Mouse (Mus musculus) neural tube, embryonic 10.5 days (tissue): Measurements from ENCODE around the gene Rtraf.
"Not testable (repeated sequence)": the region's sequence is repeated elsewhere in the genome, so short reads cannot be mapped to it uniquely, and the experiment has no call there.

Experiments
- DNase-seq: peaks from one replicate; pipeline ENCODE4 v3.0.0-alpha.2; 2017; ENCODE audit warnings: low spot score; ENCODE audit errors: extremely low spot score

The Rtraf gene

DNA sequence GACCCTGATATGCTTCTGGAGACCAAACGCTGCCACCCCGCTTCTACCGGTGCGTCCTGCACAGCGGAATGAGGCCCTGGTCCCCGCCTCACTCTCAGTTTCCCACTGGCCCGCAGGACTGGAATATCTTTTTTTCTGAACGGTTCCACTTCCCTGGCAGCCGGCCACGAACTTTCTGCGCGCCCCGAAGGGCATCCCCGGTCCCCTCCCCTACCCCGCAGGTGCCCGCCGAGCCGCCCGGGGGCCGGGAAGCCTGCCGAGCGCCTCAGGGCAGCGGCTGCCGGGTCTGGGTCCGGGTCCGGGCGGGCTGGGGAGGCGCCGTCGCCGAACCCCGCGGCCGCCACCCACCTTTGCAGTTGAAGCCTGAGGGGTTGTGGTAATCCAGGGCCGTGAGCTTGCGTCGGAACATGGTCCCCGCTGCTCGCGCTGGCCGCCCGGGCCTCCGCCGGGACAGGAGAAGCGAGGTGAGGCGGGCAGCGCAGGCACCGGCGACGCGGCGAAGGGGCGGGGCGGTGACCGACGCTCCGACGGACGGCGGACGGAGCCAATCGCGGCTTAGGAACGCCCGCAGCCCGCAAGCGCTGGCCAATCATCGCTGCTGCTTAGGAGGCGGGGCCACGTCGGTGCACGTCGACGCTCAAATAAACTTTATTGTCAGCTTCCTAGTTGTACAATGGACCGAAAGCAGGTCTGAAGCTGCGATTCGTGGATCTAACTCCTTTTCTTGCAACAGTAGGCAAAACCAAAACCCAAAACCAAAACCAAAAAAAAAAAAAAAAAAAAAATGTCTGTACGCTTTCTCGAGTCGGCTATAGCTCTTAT is at the start of gene Rtraf:
TSS of gene Rtraf (minus strand) at position 504 of the 822 bp plus-strand sequence.
- peak; percentile 89 for DNase-seq

DNA sequence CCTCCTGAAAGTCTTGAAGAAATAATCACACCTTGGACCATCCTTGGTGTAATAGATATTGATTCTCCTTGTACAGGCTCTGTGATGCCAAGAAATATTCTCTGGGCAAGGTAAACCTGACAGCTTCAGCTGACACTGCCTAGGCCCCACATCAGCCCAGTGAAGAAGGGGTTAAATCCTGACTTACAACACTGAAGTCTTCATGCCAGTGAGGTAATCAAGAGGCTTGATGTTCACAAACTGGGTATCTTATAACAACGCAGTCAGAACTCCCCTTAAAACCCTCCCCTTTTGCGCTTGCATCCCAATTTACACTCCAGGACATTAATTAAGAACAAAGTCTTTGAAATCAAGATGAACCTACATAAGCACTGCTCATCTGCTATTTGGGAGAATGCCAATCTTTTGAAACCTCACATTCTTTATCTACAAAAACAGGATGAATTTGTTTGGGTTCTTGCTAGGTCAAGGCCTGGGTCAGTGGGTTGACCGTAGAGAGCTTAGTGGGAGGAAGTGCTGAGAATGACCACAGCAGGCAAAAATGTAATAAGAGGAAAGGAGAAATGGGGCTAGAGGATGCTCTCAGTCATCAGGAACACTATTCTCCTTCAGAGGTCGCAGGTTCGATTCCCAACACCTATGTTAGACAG is 43.8 kb upstream of the Rtraf start:
- no peak for DNase-seq

DNA sequence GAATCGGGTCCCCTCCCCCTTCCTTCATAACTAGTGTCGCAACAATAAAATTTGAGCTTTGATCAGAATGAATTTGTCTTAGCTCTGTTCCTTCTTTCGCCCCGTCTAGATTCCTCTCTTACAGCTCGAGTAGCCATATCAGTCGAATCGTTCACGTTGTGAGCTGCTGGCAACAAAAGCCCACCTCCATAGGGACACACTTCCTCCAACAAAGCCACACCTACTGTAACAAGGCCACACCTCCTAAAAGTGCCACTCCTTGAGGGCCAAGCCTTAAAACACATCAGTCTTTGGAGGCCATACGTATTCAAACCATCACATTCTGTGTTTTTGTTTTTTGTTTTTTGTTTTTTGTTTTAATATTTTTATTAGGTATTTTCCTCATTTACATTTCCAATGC is 41.5 kb upstream of the Rtraf start:
- DNase-seq: not testable (repeated sequence)

DNA sequence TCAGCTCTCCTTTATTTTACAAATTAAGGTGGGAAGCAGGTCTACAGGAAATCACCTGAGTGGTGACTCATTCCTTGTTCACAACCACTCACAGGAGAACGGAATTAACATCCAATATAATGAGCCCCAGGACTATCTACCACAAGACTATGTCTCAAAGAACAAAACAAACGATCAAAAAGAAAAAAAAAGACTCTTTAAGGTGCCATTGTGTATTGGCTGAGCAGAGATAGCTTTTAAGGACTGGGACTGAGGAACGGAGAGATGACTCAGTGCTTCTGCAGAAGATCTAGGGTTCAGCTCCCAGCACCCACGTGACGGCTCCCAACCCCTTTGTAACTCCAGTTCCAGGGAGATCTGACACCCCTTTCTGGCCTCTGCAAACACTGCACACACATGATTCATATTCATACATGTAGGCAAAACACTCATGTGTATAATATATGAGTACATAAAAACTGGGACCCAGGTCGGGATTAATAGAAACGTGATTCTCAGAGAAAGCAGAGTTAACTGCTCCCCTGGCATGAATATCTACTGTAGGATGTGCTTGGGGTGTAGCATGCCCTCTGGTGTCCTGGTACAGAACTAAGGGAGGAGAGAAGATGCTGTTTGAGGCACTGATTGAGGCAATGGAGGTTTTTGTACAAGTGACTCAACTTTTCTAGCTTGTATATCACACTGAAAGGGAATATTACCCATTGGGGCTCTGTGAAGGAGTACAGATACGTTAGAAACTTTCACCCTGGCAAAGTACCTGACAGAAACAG is 37.9 kb upstream of the Rtraf start:
- DNase-seq: no peak

DNA sequence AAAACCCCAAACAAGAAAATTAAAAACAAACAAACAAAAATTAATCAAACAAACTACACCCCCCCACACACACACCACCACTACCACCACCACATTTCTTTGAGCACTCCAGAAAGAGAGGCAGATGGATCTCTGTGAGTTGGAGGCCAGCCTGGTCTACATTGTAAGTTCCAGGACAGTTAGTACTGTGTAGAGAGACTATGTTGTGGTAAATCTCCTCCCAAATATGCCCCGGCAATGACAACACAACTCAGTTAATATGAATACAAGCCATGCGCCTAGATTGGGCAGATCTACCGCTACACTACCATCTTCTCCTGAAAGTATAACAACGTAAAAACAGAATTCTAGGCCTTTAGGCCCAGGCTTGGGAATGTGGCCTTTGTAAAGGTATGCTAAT is 36.7 kb upstream of the Rtraf start:
- DNase-seq: no peak

DNA sequence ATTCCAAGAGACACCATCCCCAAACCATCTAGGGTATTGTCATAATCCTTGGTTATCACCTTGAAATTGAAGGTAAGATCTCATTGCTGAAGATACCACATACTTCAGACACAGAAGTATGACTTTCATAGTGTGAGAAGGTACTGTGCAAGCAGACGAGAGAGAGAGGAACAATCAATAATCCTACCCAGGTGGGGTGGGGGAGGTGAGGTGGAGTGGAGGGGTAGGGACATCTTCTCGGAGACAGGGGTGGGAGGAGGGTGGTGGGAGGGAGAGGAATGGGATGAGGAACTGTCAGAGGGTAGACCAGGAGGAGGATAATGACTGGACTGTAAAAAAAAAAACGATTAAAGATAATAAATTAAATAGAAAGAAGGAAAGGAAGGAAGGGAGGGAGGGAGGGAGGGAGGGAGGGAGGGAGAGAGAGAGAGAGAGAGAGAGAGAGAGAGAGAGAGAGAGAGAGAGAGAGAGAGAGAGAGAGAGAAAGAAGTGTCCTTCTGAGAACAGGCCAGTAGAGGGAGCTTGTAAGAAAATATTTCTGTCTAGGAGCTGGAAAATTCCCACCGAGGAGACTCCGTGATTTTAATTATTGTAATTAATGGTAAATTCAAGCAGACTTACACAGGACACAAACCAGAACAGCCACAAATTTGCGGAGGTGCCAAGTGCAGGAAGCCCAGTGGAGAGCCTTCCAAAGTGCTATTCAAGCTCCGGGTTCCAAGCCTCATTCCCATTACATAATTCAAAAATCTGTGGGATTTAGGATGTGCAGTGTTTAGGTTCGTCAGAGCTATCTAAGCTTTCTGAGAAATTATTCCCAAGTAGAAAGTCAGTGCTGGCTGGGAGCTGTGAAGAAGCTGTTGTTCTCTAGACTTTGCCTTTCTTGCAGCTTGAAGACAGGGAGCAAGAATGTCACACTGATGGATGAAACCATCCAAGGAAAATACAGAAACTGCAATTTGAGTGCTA is 35.5 kb upstream of the Rtraf start:
- no peak for DNase-seq

DNA sequence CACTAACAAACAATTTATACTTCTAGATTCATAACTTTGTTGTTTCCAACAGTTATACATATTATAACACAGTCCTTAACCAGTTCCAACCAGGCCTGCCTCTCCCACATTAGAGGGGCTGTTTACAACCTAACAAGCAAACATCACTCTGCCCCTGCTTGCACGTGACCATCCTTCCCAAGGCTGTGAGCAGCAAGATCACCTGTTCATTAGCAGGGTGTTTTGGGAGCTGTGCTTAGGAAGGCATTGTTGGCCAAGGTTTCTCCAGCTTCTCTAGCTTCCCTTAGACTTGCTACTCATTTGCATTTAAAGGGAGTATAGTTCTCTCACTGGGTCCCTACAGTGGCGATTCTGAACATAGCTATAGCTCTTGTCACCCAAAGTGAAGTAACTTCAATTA is 34.7 kb upstream of the Rtraf start:
- no peak for DNase-seq

DNA sequence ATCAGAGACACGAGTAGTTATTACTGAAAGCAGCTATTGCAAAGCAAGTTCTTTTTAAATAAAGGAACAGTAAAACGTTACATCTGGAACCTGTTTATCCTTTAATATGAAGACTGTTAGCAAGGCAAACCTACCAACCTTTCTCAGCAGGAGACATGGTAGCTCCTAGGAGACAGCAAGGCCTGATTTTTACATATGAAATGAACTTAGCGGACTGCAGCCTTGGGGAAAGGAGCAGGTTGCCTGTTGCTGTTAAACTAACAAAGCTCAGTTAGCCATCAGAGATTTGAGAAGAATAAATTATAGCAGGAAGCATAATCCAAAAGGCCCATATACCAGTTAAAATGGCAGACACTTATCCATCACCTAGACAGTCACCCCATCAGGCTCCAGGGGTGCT is 29.8 kb upstream of the Rtraf start:
- no peak for DNase-seq

DNA sequence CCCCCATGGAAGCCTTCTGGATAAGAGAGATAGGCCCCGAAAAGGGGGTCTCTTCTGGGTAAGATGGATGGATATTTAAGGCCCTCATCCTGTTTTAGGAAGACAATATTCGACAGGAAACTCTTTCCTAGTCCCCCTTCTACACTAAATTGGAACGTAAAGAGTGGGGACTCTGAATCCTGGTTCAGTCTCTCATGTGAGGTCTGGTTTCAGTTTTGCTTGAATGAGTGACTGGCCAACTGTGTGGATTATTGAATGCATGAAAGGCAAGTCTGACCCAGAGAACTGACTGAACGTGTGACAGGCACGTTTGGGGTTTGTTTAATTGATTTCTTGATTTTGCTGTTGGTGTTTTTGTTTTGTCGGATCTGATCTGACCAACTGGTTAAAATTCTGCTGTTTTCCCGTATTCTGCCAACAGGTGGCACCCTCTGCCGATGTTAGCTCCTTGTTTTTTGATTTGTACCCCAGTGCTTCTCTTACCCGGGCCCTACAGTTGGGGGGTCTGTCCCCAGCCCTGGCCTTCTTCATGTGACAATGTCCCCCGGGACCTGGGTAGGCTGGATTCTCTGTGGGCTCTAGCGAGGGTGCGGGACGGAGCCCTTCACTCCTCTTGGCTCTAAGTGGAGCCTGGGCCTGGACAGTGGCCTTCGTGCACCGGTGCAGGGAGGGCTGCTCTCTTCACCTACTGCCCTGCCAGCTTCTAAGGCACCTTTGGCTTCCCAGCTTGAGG is 16.1 kb upstream of the Rtraf start:
- DNase-seq: peak; percentile 73

DNA sequence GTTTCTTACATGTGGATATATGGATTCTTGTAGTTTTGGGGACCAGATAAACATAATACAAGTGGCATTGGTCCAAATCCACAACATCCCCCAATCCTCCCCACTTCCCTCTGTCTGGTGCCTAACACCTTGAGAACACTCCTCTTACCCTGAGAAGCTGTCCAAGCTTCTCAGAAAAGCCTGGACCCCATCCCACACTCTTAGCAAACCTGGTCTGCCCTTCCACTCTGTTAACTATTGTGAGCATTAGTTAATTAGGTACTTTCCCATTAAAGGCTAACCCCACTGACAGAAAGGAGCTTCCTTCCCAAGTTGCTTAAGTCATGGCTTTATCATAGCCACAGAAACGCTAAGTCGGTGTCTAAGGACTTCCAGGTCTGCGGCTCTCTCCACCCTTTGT is 12.7 kb upstream of the Rtraf start:
- no peak for DNase-seq

DNA sequence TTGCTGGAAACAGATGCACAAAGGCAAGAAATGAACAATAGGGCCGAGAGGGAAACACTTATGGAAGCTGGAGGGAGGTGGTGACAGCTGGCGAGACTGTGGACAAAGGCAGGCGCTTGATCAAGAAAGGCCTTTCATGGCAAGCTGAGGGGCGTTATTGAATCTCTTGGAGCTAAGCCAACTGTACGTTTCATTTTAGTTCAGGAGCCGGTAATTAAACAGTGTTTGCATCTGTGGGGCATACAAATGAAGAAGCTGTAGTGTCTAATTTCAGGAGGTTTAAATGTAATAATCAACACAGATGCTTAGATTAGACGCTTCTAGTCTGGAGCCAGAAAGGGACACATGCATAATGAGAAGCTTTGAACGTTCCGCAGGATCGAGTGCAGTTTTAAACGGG is 1.9 kb upstream of the Rtraf start:
- no peak for DNase-seq

DNA sequence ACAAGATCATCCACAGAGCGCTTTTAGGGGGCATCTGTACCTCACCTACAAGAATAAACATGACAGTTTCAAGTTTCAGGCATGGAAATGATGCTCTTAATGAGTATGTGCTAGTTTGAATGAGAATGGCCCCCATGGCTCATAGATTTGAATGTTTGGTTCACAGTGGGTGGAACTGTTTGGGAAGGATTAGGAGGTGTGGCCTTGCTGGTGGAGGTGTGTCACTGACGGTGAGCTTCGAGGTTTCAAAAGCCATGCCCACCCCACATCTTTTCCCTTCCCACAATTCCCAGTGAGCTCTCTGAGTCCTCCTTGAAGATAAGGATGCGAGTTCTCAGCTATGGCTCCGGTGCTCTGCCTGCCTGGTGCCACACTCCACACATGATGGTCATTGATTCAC is 1.9 kb downstream of the Rtraf start:
- no peak for DNase-seq

DNA sequence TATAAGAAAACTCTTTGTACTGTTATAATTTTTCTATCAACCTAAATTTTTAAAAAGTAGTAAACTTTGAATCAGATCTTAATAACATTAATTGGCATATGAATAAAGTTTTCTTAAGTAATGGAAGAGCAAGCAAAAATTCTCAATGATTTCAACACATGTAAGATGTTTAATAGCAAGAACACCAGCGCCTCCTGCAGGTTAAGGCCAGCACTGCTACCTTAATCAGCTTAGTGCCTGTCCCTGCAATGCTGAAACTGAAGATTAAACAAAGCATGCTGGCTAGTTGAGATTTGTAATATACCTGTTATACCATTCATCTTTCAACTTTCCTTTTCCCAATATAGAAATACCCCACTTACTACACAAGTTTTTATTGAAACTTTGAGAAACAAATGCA is 5.7 kb downstream of the Rtraf start:
- peak; percentile 76 for DNase-seq

DNA sequence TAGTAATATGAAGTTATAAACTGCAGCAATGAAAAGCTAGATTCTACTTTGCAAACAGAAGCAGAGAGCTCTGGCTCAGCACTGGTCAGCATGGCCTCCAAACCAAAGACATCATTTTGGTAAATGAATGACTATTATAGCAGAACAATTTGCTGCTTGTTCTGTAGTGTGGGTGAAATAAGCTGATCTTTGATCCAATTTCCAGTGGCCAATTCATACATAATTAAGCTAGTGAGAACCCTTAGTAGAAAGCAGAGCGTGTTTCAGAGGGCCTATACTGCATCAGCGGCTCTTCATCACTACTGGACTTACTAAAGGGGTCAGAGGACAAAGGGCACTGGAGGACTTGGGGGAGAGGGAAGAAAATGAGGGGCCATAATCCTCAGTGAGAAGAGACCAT is 10.6 kb downstream of the Rtraf start:
- no peak for DNase-seq

DNA sequence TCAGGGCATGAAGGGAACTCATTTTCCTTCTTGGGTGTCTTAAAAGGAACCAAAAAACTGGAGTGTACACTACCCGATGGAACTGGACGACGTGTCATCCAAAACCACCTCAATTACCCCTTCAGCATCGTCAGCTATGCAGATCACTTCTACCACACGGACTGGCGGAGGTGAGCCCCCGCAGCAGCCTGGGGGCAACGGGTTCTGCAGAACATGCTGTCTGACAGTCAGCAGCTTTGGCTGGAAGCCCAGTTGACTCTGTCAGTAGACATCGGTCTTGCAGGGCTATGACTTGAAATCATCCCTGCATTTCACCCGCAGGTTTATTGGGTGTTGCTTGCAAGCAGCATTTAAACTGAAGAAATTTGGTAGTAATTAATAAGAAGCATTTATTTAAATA is 13.7 kb downstream of the Rtraf start:
- DNase-seq: no peak

DNA sequence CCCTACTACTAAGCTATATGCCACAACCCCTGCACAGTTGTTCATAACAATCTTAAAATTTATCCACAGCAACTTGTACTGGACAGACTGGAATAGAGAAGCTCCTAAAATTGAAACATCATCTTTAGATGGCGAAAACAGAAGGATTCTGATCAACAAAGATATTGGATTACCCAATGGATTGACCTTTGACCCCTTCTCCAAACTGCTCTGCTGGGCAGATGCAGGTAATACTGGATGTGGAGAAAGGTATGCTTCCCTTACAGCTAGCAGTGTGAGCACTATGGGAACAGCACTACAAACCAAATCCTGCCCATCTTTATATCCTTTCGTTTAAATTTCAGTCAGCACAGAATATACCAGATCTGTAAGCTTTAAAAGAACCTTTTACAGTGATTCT is 15.8 kb downstream of the Rtraf start:
- DNase-seq: no peak

DNA sequence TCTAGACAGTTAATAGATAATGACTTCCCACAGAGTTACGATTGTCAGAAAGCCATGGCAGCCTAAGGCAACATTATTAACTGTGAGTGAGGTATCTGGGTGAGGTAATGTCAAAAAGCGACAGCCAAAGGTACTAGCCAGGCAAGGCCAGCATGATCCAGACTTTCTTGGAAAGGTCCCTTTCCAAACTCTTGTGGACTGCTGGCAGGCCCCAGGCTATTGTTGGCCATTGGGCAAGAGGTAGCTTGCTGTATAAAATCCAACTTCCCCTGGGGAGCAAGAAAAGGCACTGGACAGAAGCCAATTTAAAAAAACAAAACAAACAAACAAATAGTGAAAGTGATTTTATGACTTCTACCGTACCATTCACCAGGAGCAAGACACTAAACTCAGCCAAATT is 16.3 kb downstream of the Rtraf start:
- no peak for DNase-seq

DNA sequence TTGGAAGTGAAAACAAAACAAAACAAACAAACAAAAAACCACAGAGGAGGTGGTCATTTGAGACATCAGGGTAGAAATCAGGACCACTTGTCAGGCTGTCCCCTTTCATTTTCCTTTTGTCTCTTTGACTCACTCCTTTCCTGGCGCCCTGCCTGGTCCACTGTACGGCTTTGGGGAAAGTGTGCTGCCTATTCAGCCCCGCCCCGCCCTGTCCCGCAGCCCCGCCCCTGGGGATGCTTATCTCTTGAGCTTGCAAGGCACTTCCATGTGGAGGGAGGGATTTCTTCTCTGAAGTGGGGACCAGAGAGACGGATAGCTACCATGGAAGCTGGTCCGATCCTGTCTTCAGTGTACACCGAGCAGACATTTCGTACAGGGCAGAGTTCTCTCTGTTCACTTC is 20.0 kb downstream of the Rtraf start:
- DNase-seq: no peak

DNA sequence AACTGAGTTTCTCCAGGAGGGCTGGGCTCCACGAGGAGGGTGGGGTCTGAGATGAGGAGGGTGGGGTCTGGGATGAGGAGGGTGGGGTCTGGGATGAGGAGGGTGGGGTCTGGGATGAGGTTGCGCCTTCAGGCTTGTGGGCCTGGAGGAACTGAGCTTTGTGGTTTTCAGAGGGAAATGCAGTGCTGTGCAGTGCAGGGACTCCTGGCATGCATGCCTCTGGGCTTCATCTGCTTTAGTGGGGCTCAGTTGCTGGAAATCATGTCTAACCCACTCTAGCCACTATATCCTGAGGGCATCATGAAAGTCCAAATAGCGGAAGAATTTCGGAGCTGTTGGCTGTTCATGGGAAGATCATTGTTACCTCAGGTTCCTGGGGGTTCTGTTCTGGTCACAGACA is 20.4 kb downstream of the Rtraf start:
- DNase-seq: no peak

DNA sequence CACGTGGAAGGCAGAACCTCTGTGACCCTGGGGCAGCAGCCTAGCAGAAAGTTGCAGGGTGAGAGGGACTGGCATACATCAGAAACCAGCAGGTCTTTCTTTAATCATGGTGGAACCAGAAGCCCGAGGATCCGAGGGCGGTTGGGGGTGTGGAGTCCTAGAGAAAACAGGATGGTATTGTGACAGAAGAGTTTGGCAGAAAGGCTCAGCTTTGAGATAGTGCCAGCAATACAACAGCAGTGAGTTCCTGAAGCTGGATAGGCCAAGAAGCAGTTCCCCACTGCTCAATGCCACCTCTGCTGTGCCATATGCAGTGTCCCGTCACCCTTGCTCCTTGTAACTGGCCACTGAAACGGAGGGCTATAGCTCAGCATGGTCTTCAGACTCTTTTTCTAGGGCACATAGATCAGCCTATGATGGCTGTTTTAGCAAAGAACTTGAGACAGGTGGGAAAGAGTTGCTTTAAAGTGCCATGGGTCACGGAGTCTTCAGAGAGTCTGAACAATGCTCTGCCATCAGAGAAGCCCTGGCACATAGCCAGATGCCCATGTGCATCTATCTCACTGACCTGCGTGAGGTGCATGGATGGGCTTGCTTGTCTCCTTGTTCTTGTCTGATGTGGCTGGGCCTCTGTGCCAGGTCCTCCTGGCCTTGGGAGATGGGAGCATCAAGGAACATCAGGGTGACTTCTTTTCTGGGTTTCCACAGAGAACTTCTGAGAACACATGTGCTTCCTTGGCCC is 22.0 kb downstream of the Rtraf start:
- no peak for DNase-seq
